Mouse (Mus musculus): ENCODE measurements around the gene Tlr6.

Gene Tlr6

DNA sequence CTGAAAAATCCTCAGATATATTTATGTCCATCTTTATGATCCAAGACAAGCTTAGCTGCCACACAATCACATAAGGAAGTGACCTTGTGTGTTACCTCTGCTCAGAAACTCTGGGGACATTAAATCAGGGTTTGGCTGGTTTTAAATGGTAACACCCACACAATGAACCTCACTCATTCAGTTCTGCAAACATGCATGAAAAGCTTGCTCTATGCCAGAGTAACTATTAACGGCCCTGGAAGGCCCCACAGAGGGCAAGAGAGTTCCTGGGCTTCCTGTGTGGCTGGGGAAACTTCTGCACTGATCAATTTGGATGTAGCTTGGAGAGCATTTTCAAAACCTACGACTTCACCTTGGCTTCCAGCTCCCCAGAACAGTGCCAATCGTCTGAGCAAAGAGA lies 27.7 kb downstream of the Tlr6 start:
- no peak for DNase-seq (ENCODE audit: low spot score)

DNA sequence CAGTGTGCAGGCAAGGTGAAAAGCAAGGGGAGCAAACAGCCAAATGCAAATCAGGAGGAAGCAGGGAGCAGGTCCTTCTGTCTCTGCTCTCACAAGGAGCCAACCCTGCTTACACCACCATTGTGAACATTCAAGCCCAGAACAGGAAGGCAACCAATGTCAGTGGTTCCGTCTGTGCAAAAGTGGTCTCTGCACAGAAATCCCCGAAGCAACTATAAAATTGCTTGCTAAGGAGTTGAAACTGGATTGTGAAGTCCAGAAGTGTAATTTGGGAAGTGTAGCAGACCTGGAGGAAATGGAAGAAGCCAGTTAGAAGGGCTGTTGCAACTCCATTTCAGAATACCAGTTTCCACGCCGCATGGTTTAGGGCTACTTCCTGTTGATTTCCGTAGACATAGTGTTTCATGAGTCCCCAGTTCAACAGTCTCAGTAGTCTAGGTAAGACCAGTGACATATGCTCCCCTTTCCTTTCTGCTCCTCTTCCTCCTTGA lies 37.0 kb downstream of the Tlr6 start:
- no peak for DNase-seq (ENCODE audit: low spot score)

DNA sequence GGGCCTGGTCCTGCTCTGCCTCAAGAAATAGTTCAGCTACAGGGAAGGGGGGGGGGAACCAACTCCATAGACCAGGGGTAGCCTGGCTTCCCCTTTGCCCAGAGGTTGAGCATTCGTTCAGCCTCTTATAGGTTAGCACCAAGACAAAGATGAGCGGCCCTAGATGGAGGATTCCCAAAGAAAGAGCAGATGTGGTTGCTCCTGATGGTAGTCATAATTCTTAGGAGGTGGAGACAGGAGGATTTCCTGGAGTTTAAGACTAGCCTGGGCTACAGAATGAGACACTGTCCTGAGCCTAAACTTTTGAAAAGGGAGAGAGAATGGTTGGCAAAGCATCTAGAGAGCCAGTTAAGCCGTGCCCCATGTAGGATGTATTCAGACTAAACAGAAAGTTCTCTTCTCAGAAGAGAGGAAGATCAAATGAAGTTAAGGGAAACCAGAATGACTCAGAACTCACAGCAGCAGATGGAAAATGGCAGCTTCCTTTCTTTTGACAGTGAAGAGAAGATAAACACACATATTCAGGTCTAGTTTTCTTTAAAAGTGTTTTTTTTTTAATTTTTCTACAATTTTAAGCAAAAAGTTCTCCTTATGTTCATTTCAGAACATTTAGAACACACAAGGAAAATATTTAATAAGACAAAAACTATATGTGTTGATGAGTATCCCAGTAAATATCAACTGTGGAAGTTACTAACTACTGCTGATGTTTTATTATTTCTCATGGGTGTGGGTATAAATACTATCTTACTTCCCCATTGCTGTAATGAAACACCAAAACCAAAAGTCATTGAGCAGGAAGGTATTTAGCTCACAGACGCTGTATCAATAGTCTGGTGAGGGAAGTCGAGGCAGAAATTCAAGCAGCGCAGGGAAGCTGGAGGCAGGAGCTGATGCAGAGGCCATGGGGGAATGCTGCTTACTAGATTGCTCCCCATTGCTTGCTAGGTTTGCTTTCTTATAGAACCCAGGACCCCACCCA lies 41.0 kb downstream of the Tlr6 start:
- no peak for DNase-seq (ENCODE audit: low spot score)

DNA sequence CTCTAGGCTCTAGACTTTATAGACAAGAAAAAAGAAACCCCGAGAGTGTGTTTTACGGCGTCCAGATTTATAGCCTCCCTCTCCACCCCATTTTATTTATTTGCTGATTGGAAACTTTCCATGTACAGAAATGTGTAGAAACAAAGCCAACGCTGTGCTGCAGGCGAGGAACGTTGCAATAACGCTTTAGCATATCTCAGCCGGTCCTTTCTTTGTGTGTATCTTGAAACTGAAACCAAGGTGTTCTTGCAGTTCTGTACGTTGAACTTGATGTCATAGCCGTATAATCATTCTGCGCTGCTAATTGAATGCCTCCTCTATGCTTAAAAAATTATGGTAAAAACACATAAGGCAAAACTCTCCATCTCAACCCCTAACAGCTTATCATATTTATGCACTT lies 42.2 kb downstream of the Tlr6 start:
- no peak for DNase-seq (ENCODE audit: low spot score)

DNA sequence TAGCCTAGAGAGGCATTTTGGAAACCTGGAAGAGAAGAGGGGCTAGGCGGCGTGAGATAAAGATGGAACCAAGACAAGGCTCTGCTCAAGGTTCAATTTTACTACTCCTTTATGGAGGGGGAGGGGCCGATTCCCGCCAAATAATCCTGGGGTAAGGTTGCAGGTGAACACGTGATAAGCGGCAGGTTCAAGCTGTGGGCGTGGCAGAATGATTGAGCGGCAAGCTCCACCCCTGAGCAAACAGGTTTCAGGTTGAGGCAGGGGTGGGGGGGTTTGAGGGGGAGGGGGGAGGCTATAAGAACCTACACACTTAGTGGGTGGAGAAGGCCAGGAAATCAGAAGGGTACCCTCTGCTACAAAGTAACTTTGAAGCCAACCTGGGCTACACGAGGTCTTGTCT lies 42.7 kb downstream of the Tlr6 start:
- no peak for DNase-seq (ENCODE audit: low spot score)

DNA sequence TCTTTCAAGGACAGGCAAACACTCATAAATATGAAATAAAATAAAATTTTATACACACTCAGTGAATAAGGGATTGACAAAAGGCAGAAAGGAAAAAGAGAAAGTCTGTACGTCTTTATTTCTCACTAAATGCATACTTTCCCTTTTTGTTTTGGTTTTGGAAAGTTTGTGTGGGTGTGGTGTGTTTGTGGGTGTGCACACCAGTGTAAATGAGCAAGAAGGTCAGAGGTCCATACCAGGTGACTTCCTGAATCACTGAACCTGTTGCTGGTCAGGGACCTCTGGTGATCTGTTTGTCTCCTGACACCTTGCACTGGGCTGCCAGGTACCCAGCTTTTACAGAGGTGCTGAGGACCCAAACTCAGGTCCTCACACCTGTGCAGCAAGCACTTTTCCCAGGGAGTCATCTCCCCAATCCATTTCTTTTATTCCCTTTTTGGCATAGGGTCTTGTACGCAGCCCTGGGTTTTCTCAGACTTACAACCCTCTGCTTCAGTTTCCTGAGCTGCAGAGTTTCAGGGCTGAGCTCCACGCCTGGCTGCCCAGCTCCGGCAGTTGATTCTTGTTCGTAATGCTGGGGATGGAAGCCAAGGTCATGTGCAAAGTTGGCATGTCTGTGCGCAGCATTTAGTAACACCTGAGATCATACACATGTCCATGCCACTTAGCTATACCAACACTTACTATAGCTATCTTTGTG lies 51.2 kb downstream of the Tlr6 start:
- no peak for DNase-seq (ENCODE audit: low spot score)

DNA sequence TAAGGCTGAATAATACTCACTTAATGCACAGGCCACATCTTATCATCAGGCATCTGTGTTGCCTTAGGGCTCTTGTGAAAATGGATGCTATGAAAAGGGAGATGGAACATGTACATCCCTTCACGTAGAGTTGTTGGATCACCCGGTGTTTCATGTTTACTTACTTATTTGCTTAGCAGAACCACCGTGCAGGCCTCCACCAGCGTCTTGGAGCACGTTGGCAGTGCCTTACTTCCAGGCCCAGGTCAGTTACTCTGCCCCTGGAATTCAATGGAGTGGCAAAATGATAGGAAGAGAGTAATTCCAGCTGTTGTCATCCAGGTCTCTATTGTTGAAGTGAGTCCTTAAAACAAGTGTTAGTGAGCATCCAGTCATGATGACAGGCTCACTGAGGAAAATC lies 52.0 kb downstream of the Tlr6 start:
- DNase-seq (ENCODE audit: low spot score): no peak

DNA sequence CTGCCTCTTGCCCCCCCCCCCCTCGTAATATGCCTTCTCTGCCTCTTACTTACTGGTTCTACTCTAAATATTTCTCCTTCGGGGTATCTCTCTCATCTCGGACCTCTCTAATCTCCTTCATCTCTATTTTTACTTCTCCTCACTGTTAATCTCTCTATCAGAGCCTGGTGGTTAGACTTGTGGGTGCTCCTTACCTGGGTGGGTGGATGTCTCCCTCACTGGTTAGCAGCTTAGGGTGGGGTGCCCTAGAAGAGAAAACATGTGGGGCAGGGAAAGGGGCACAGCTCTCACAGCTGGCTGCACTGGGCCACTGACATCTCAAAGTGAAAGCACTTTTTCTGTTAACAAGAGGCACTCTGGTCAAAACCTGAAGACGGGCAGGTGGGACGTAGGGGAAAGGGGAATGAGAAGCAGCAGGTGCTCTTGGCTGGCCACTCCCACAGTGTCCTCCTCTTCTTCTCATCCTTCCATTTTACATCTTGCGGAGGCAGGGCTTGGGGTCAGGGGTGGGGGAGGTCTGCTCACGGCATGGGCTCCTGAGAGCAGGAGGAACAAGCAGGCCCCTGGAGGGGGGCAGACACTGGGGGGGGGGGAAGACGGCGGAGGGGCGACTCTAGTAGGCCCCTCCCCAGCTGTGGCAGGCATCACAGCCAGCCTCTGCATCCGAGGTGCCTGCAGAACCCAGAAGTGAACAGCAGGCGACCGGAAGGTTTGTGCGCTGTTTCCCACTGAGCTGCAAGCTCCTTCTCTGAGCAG lies 54.2 kb downstream of the Tlr6 start:
- DNase-seq (ENCODE audit: low spot score): no peak

Data from embryo, embryonic 10.5 days (tissue).